Mouse (Mus musculus): ENCODE results near the gene Ttc28. TPM values are rescaled to one million over a fixed set of nuclear protein-coding genes. Genes with fewer than 3 reads are reported as not detected.

Ttc28 gene
- total RNA-seq, 2 experiments from 2014 or later: 19.6 to 23.4 TPM

GRCm38 (mm10) chr5:111200167-111200840 lies 320.7 kb downstream of the Ttc28 start:
- no peak for DNase-seq (ENCODE audit: low spot score in 2 of 2)

GRCm38 (mm10) chr5:111200915-111201610 lies 321.5 kb downstream of the Ttc28 start:
- DNase-seq (ENCODE audit: low spot score in 2 of 2): peak; percentile 60 to 80

GRCm38 (mm10) chr5:111204221-111204620 lies 324.6 kb downstream of the Ttc28 start:
- DNase-seq (ENCODE audit: low spot score in 2 of 2): no peak

- peak in 1 of 2 experiments; percentile 43 for DNase-seq (ENCODE audit: low spot score in 2 of 2)
Measured at GRCm38 (mm10) chr5:111204976-111205586, 325.5 kb downstream of the Ttc28 start.

GRCm38 (mm10) chr5:111205817-111206216 lies 326.2 kb downstream of the Ttc28 start:
- DNase-seq (ENCODE audit: low spot score in 2 of 2): no peak

GRCm38 (mm10) chr5:111207924-111208659 lies 328.5 kb downstream of the Ttc28 start:
- DNase-seq (ENCODE audit: low spot score in 2 of 2): peak; percentile 40 to 54

- DNase-seq (ENCODE audit: low spot score in 2 of 2): peak; percentile 47 to 75
Measured at GRCm38 (mm10) chr5:111208660-111208969, 329.0 kb downstream of the Ttc28 start.

GRCm38 (mm10) chr5:111213935-111214450 lies 334.4 kb downstream of the Ttc28 start:
- no peak for DNase-seq (ENCODE audit: low spot score in 2 of 2)

GRCm38 (mm10) chr5:111214890-111215289 lies 335.3 kb downstream of the Ttc28 start:
- DNase-seq (ENCODE audit: low spot score in 2 of 2): no peak

GRCm38 (mm10) chr5:111215722-111216121 lies 336.1 kb downstream of the Ttc28 start:
- no peak for DNase-seq (ENCODE audit: low spot score in 2 of 2)

- no peak for DNase-seq (ENCODE audit: low spot score in 2 of 2)
Measured at GRCm38 (mm10) chr5:111216166-111216565, 336.6 kb downstream of the Ttc28 start.

GRCm38 (mm10) chr5:111217447-111218110 lies 338.0 kb downstream of the Ttc28 start:
- DNase-seq (ENCODE audit: low spot score in 2 of 2): no peak

- no peak for DNase-seq (ENCODE audit: low spot score in 2 of 2)
Measured at GRCm38 (mm10) chr5:111218111-111218891, 338.7 kb downstream of the Ttc28 start.

- DNase-seq (ENCODE audit: low spot score in 2 of 2): no peak
Measured at GRCm38 (mm10) chr5:111218998-111219397, 339.4 kb downstream of the Ttc28 start.

GRCm38 (mm10) chr5:111220679-111221380 lies 341.2 kb downstream of the Ttc28 start:
- peak; percentile 43 to 47 for DNase-seq (ENCODE audit: low spot score in 2 of 2)

GRCm38 (mm10) chr5:111222820-111223219 lies 343.2 kb downstream of the Ttc28 start:
- DNase-seq (ENCODE audit: low spot score in 2 of 2): no peak

GRCm38 (mm10) chr5:111225306-111225705 lies 345.7 kb downstream of the Ttc28 start:
- no peak for DNase-seq (ENCODE audit: low spot score in 2 of 2)

GRCm38 (mm10) chr5:111226486-111226885 lies 346.9 kb downstream of the Ttc28 start:
- no peak for DNase-seq (ENCODE audit: low spot score in 2 of 2)

GRCm38 (mm10) chr5:111227850-111228249 lies 348.2 kb downstream of the Ttc28 start:
- no peak for DNase-seq (ENCODE audit: low spot score in 2 of 2)
